Comparison of ENCODE assay signal across 8 mouse cellular contexts in genomic region chr2:131127161-131127730, GRCm38 (mm10). TPM values are rescaled to one million over a fixed set of nuclear protein-coding genes. Genes with fewer than 3 reads are reported as not detected.
DNase-seq lines count a peak whose midpoint lies in the region; ATAC-seq and TF ChIP-seq lines count a peak whose summit lies in the region.

Hspa12b (plus strand) TSS chr2:131127280.

- TF ChIP-seq CTCF in intestine, postnatal 0 days (IDR thresholded peaks at IDR 0.05; ENCODE audit: low read depth): no peak
- TF ChIP-seq CTCF in lung, adult 2 months (IDR thresholded peaks at IDR 0.05; ENCODE audit: insufficient read depth, low read length): no peak
- TF ChIP-seq CTCF in olfactory bulb, adult 2 months (IDR thresholded peaks at IDR 0.05; ENCODE audit: insufficient read depth, low read depth, low read length): no peak

- TF ChIP-seq POLR2A in lung, adult 2 months (IDR thresholded peaks at IDR 0.05; ENCODE audit: borderline replicate concordance, extremely low read depth, low read depth, low read length): peak; percentile 63; the same call in 1 of the 2 replicates
- TF ChIP-seq POLR2A in olfactory bulb, adult 2 months (IDR thresholded peaks at IDR 0.05; ENCODE audit: insufficient read depth, low read depth, low read length): no peak

- 4% methylated on average over 25 of the region's 28 CpGs for WGBS in intestine, postnatal 0 days
- WGBS in lung, adult 2 months: 3% methylated on average over 28 of the region's 28 CpGs
- 9% methylated on average over 28 of the region's 28 CpGs for WGBS in olfactory bulb, adult 2 months

- peak within 1 kb of the TSS; percentile 46; the same call in 1 of the 2 replicates for H3K27ac ChIP-seq in intestine, postnatal 0 days (ENCODE audit: low read depth, low read length)
- no peak within 1 kb of the TSS for H3K27ac ChIP-seq in olfactory bulb, adult 2 months (ENCODE audit: insufficient read depth, low read depth, low read length)

- H3K27me3 ChIP-seq in intestine, postnatal 0 days (replicated peaks; ENCODE audit: control insufficient read depth, insufficient read depth, low read length): no peaks in the 10 kb centered on the region

- ATAC-seq in intestine, postnatal 0 days: peak; percentile 57

- DNase-seq in Muller cell, postnatal 12 days (ENCODE audit: inconsistent ontology term): peak; percentile 9
- DNase-seq in embryo, embryonic 11 days: peak; percentile 88
- DNase-seq in heart, adult 18-20 months: peak; percentile 77 to 88
- DNase-seq in lung, adult 2 months: peak; percentile 61
- DNase-seq in layer of hippocampus, adult 9-10 months (ENCODE audit: low spot score): no peak
- no peak for DNase-seq in cerebellum, adult 9-11 months

- peaks cover 7% of the 10 kb centered on the region; the same call in 1 of the 2 replicates for H3K4me1 ChIP-seq in intestine, postnatal 0 days (replicated peaks; ENCODE audit: control insufficient read depth, insufficient read depth, low read length)
- peaks cover 8% of the 10 kb centered on the region for H3K4me1 ChIP-seq in lung, adult 2 months (ENCODE audit: control insufficient read depth, insufficient read depth, low read length)
- H3K4me1 ChIP-seq in olfactory bulb, adult 2 months (ENCODE audit: control insufficient read depth, insufficient read depth, low read length): peaks cover 13% of the 10 kb centered on the region

- no peaks in the 10 kb centered on the region for H3K36me3 ChIP-seq in intestine, postnatal 0 days (ENCODE audit: control insufficient read depth, insufficient read depth)

- peak within 1 kb of the TSS; percentile 48 for H3K9ac ChIP-seq in intestine, postnatal 0 days (ENCODE audit: low read depth, low read length)

- peak within 1 kb of the TSS; percentile 74 for H3K4me2 ChIP-seq in intestine, postnatal 0 days (replicated peaks; ENCODE audit: low read depth)

- H3K4me3 ChIP-seq in intestine, postnatal 0 days (ENCODE audit: low read depth, low read length): peak within 1 kb of the TSS; percentile 45
- H3K4me3 ChIP-seq in lung, adult 2 months (replicated peaks; ENCODE audit: extremely low read depth, low read depth, low read length): peak within 1 kb of the TSS; percentile 91
- peak within 1 kb of the TSS; percentile 40 for H3K4me3 ChIP-seq in olfactory bulb, adult 2 months (ENCODE audit: insufficient read depth, low read depth, low read length)

- no peaks in the 10 kb centered on the region for H3K9me3 ChIP-seq in intestine, postnatal 0 days (ENCODE audit: control insufficient read depth)

RNA-seq across cellular contexts. Expression of gene Hspa12b, which starts in this region (rescaled TPM):
- 10 to 100 TPM; 30.6 to 30.7 TPM for total RNA-seq in heart, adult 18-20 months (2021)
- polyA plus RNA-seq in intestine, postnatal 0 days (2015; fragmentation: Nextera tagmentation; extraction: Ambion mirVana): 2.1 and 2.3 TPM in 2 replicates
- polyA plus RNA-seq in lung, adult 2 months (2012; rRNA removed): 56.2 and 58.3 TPM in 2 replicates
- polyA plus RNA-seq in olfactory bulb, adult 2 months (2012; ENCODE audit: insufficient read depth, insufficient read length, low replicate concordance, missing spikeins): not detected in 2 replicates

Comparison
In these comparisons a context has a peak if more than half of its experiments do, and no peak if none do; other contexts are left out.
1. DNase-seq: peak in Muller cell, postnatal 12 days (single experiment), embryo, embryonic 11 days (single experiment), heart, adult 18-20 months (2 of 2) and lung, adult 2 months (single experiment); none in layer of hippocampus, adult 9-10 months (single experiment) and cerebellum, adult 9-11 months (single experiment).
2. H3K4me3 ChIP-seq: peak in every context shown above with its lines; median percentile 91 in lung, adult 2 months; 45 in intestine, postnatal 0 days; 40 in olfactory bulb, adult 2 months.